Mouse (Mus musculus) natural killer cell, adult 2 months (primary cell): ENCODE measurements at regions not wholly inside any gene's neighbourhood (a gene's known extent, or its start where the extent isn't known, plus 50 kb on each side); places are given as distances from the start of the nearest gene placed in this dataset.

Source experiments
- DNase-seq, 2 experiments: peaks; one replicate each; pipeline ENCODE4 v3.0.0; 2022; ENCODE audit warnings: low spot score in 2 of 2

DNA sequence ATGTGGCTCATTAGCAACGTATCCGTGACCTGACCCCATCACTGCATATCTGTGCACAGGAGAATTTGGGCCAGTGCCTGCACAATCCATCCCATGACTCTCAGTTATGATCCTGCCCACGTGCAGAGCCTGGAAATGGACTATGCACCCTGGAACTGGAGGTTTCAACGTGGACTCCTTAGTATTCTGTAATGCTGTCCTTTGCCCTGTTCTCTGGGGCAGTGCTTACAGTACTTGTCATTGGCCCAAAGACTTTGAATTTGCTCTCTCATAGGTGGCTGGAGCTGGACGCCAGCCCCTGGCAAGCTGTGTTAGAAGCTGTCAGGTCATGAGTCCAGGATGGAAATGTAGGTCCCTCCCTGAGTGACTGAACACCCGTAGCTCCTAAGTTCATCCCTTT lies 269.9 kb upstream of the Mki67 start:
- DNase-seq, result no peak

DNA sequence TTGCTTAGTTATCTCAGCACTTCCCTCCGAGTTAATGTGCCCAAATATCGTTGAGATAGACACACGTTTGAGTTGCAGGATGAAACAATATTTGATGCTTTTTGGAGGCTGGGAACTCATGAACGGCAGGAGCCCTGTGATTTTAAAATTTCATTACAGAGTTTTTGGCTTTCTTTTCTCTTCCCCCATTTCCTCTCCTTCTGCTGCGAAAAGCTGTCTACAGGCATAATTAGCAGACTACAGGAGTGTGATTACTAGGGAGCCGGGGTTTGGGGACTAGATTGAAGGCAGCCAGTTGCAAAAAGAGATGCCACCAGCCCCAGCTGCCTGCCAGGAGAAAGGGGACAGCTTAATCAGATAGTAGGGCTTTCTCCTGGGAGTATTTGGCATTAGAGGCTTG lies 274.2 kb upstream of the Mki67 start:
- no peak for DNase-seq

- no peak for DNase-seq
Measured at GRCm38 (mm10) chr7:135996896-135997295, 280.7 kb upstream of the Mki67 start.

DNA sequence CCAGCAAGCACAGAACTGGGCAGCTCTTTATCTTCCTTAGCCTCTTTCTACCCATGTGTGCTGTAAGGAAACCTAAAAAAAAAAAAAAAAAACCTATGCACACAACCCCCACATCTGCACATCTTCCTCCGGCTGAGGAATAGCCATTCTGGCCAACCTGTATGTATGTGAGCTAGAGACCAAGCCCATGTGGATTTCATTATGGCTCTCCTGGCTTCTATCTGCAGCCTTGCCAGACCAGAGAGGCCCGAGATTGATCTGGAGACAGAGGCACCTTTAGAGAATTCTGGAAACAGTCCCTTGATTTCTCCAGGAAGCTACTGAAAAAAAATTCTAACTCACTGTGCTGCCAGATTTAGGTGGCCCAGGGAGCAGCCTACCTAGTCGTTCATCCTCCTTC lies 281.5 kb upstream of the Mki67 start:
- DNase-seq, result no peak

DNA sequence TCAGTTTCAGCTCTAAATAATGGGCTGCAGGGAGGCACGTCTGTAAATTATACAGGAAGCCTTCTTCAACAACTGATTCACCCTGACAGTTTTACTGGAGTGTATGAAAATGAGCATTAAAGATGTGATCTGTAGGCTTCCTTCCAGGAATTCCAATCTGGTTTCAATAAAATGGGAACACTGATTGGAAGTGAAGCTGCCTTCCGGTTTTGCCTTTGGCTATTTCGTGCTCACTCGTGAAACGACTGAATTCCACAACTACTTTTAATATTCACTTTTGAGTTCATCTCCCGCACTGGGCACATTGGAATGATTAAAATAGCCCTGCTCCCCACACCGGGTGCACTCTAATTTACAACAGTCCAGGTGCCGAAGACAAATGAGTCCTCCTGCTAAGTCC lies 286.2 kb upstream of the Mki67 start:
- DNase-seq, result no peak

DNA sequence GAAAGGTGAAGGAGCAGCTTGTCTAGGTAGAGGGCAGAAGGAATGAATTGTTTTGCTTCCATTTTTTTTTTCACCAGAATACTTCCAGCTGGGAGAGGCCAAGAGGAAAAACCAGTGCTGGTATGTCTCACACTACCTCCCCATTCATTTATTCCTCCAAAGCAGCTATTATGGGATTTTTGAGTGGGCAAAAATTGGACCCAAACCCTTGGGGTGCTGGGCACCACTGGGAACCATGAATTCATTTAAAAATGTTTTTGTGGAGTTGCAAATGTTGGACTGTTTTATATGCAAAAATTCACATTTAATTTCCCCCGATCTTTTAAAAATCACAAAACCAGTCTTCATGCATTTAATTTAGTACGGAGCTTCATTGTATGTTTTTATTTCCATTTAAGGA lies 287.1 kb upstream of the Mki67 start:
- no peak for DNase-seq

DNA sequence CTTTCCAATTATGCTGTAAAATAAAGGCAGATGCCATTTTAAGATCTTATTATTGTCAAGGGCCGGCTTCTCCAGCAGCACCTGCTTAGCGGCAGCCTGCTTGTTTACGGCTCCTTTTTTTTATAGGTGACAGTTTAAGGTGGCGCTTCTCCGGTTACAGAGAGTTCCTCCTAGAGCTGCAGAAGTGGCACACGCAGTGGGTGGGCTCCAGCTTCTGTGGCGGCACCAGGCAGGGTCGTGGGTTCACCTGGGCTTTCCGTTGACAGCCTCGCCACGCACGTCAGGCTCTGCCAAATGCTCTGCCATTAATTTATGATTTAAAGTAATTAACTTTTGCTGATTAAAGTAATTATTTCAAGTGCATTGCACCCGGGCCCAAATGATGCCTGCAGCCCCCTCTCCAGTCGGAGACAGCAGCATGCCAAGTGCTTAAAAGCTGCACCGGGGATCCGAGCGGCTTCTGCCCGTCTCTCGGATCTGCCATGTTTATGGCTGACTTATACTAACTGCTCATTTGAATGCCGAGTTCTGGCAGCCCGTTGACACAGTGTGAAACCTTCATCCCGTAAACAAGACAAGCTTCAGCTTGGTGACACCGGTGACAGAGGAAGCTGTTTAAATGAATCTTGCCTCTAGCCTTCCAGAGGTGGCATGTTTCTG lies 291.8 kb upstream of the Mki67 start:
- no peak for DNase-seq

GRCm38 (mm10) chr7:136008486-136008885 lies 292.3 kb upstream of the Mki67 start:
- no peak for DNase-seq

DNA sequence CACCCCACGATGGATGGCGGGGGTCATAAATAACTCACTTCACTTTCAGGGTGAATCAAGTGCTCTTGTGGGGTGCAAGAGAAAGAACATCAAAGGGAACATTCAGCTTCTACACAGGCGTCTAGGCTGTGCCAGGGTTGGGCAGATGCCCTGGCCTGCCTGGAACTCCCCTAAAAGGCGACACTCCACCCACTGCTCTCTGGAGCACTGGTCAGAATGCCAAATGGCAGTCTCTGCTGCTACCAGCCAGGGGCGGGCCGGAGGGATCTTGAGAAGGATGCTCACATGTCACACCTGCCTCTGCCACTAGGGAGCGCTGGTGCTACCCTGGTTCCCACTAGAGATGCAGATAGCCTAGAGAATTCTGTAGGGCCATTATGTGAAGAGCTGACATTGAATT lies 293.9 kb upstream of the Mki67 start:
- DNase-seq, result no peak

GRCm38 (mm10) chr7:136014706-136015105 lies 298.5 kb upstream of the Mki67 start:
- no peak for DNase-seq

DNA sequence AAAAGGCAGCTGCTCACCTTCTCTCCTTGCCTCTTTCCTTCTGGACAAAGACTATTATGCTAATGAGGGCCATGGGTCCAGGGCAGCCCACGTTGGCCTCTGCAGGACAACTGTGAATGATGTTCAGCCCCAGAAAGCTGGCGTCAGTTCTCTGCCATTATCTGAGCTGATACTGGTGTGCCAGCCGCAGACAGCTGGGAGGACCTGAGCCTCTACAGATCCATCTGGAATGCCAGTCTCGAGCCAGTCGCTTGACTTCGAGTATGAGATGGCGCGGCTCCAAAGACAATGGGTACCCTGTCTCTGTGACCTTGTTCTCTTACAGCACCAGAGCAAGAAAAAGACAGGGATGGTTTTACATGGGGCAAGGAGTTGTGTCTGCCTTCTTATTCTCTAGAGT lies 300.8 kb upstream of the Mki67 start:
- no peak for DNase-seq

GRCm38 (mm10) chr7:136020577-136020976 lies 304.4 kb upstream of the Mki67 start:
- no peak for DNase-seq

- no peak for DNase-seq
Measured at GRCm38 (mm10) chr7:136021071-136021470, 304.9 kb upstream of the Mki67 start.

GRCm38 (mm10) chr7:136022781-136023448 lies 306.8 kb upstream of the Mki67 start:
- no peak for DNase-seq

GRCm38 (mm10) chr7:136026451-136026850 lies 310.3 kb upstream of the Mki67 start:
- no peak for DNase-seq

DNA sequence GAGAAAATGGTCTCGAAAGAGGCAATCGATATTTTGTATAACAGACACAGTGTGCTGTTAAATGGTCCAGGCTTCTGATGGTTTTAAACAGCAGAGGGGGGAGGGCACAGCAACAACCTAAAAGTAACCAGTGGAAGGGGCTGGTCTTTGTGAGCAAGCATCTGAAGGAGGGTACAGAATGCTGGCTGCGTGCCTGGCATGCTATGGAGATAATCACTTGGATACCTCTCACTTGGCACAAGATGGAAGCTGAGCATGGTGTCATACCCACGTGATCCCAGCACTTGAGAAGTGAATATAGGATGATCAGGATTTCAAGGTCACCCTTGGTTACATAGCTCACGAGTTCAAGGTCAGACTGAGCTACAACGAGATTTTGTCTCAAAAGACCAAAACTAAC lies 315.9 kb upstream of the Mki67 start:
- DNase-seq, result no peak

DNA sequence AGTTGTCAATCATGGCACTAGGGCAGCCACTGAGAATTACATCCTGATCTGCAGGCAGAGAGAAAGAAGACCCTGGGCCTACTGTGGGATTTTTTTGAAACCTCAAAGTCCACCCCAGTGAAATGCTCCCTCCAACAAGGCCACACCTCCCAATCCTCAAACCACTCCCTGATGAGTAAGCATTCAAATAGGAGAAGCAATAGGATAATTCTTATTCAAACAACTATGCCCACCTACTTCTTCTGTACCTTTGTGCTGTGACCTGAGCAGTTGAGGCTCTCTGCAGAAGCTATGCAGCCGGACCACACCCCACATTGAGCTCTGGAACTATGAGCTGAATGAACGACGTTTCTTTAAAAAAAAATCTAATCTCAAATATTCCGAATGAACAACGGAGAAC lies 317.4 kb upstream of the Mki67 start:
- no peak for DNase-seq

- no peak for DNase-seq
Measured at GRCm38 (mm10) chr7:136035735-136036134, 319.6 kb upstream of the Mki67 start.

- no peak for DNase-seq
Measured at GRCm38 (mm10) chr7:136038072-136038471, 321.9 kb upstream of the Mki67 start.

- DNase-seq, result no peak
Measured at GRCm38 (mm10) chr7:136038906-136039305, 322.7 kb upstream of the Mki67 start.

GRCm38 (mm10) chr7:136041921-136042320 lies 325.8 kb upstream of the Mki67 start:
- no peak for DNase-seq

DNA sequence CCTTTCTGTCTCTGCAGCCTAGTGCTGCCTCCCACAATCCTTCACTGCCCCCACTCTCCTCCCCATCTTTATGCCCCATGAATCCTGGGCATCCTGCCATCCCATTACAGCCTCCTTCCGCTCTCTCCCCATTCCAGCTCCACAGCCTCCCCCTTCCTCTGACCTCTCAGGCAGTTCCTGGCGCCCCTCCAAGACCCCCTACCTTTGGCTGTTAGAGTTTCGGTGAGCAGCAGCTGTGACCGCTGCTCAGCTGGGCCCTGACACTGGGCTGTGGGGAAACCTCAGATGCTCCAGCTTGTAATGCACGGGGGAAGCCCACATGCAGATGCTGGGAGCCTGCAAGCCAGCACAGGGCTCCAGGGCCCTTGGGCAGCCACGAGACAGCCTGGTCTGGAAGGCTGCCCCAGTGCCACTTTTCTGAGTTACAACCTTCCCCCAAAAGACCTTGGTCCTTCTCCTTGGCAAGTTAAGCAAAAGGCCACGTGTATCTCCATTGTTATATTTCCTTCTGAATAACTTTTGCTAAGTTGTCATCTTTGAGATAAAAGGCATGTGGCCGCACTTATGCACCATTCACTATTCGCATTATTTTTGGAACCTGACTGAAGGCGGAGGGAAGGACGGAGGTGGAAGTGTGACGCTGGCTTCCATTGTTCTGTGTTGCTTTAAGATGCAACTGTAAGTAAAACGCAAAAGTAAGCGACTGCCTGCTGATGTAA lies 330.6 kb upstream of the Mki67 start:
- no peak for DNase-seq

DNA sequence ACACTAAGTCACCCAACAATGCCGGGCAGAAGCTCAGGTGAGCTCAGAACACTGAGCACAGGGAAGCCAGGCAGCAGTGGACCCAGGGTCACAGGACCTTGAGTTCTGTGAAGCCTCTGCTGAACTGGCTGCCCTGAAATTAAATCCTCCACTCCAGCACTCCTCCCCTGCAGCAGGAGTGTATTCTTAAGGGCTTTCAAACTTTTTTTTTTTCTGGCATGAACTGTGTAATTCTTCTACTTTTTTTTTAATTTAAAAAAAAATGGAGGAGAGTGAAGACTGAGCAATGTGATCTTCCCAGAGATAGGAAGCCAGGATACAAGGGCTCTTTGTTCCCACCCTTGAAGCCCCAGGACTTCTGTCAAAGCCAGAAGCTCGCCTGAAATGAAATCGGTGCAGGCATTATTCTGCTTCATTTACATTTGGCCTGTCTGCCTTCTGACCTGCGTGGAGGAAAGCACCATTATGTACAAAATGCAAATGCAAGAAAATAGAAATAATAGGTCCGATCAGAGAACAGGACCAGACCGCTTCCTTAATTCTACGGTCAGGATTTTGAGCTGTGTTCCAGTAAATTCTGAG lies 331.3 kb upstream of the Mki67 start:
- no peak for DNase-seq
